Mouse (Mus musculus) c-Kit-positive CD71-positive TER-119-positive erythroid progenitor cells, embryonic 14.5 days (primary cell): ENCODE data around the gene Myt1.
"Not testable (repeated sequence)": the region's sequence is repeated elsewhere in the genome, so short reads cannot be mapped to it uniquely, and the experiment has no call there.

Experiments used
- DNase-seq: peaks from one replicate; pipeline ENCODE4 v3.0.0-alpha.2; 2013; ENCODE audit warnings: low spot score

Gene Myt1

GRCm38 (mm10) chr2:181781421-181781820 lies 18.3 kb downstream of the Myt1 start:
- DNase-seq, result no peak

- DNase-seq, result no peak
Measured at GRCm38 (mm10) chr2:181787852-181788251, 24.7 kb downstream of the Myt1 start.

GRCm38 (mm10) chr2:181789396-181789795 lies 26.3 kb downstream of the Myt1 start:
- no peak for DNase-seq

GRCm38 (mm10) chr2:181793186-181793585 lies 30.1 kb downstream of the Myt1 start:
- not testable (repeated sequence) for DNase-seq

- DNase-seq, result no peak
Measured at GRCm38 (mm10) chr2:181795641-181796130, 32.6 kb downstream of the Myt1 start.

GRCm38 (mm10) chr2:181797672-181798071 lies 34.5 kb downstream of the Myt1 start:
- DNase-seq, result no peak

GRCm38 (mm10) chr2:181829032-181829650 lies 66.0 kb downstream of the Myt1 start:
- no peak for DNase-seq

GRCm38 (mm10) chr2:181832745-181833144 lies 69.6 kb downstream of the Myt1 start:
- no peak for DNase-seq

GRCm38 (mm10) chr2:181837372-181838292 lies 74.5 kb downstream of the Myt1 start, which contains the start of gene Pcmtd2:
TSS of gene Pcmtd2 (plus strand) at chr2:181837854.
- DNase-seq, result peak; percentile 85

GRCm38 (mm10) chr2:181838293-181838680 lies 75.2 kb downstream of the Myt1 start:
- no peak for DNase-seq

- DNase-seq, result no peak
Measured at GRCm38 (mm10) chr2:181845709-181846394, 82.7 kb downstream of the Myt1 start.

GRCm38 (mm10) chr2:181863791-181864535 lies 100.8 kb downstream of the Myt1 start, which contains the start of gene Polr3k:
TSS of gene Polr3k (plus strand) at chr2:181864337.
- DNase-seq, result peak; percentile 95

- DNase-seq, result no peak
Measured at GRCm38 (mm10) chr2:181864536-181864860, 101.4 kb downstream of the Myt1 start.

GRCm38 (mm10) chr2:181866931-181867330 lies 103.8 kb downstream of the Myt1 start:
- peak; percentile 72 for DNase-seq

GRCm38 (mm10) chr2:181871039-181871438 lies 107.9 kb downstream of the Myt1 start:
- no peak for DNase-seq
